Mouse (Mus musculus) olfactory bulb, adult 2 months (tissue): ENCODE data around the gene Prcd.

Source experiments
- CTCF ChIP-seq: fragments of 200-500 bp; IDR thresholded peaks from 2 replicates; pipeline ENCODE4 v1.5.1; 2012; ENCODE audit warnings: low read depth, mild to moderate bottlenecking, low read length, moderate library complexity; ENCODE audit not compliant: insufficient read depth
- POLR2A ChIP-seq: fragments of 200-500 bp; IDR thresholded peaks from 2 replicates; pipeline ENCODE4 v1.6.1; 2012; ENCODE audit warnings: mild to moderate bottlenecking, low read depth, low read length, moderate library complexity; ENCODE audit not compliant: insufficient read depth

DNA sequence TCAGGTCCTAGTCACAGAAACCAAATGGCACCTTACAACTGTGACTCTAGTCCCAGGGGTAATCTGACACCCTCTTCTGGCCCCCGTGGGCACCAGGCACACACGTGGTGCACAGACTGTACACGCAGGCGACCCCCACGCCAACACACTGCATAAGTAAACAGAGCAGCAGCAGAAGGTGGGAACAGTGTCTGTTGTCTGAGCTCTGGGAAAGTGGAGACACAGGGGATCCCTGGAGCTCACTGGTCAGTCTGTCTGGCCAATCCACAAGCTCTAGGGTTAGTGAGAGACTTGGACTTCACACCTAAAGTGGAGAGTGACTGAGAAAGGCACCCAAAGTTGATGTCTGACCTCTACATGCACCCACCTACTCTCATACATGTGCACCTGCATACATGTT lies 16.0 kb downstream of the Prcd start:
- TF ChIP-seq CTCF: no peak
- TF ChIP-seq POLR2A: no peak
